Mouse (Mus musculus) megakaryocyte-erythroid progenitor cell, adult 5-6 weeks (primary cell): ENCODE results near the gene Atp5k. TPM values are rescaled to one million over a fixed set of nuclear protein-coding genes. Genes with fewer than 3 reads are reported as not detected.

ENCODE experiments used
- ATAC-seq: replicated peaks from 2 replicates; pipeline ENCODE4 v1.8.0; 2016; ENCODE audit warnings: mild to moderate bottlenecking, inconsistent platforms; ENCODE audit not compliant: severe bottlenecking, poor library complexity, low FRiP score, low TSS enrichment
- total RNA-seq, 2 experiments: library from RNA; stranded (forward) in 1 of 2; stranded (reverse) in 1 of 2; fragments of 200-1000, 215-1000 nt in 1 of 2; fragments of >200 nt in 1 of 2; fragmentation: Nextera tagmentation in 1 of 2; gene quantifications; 2 replicates each; pipeline ENCODE4 v1.2.3; 2014 to 2017

The Atp5k gene
- total RNA-seq (2014; fragmentation: Nextera tagmentation) (469 and 530 TPM in 2 replicates), total RNA-seq (2017) (315 and 364 TPM in 2 replicates)

GRCm38 (mm10) chr5:108433804-108434587 is at the start of gene Atp5k:
TSS of gene Atp5k (minus strand) at chr5:108434448.
- peak; percentile 94 for ATAC-seq

DNA sequence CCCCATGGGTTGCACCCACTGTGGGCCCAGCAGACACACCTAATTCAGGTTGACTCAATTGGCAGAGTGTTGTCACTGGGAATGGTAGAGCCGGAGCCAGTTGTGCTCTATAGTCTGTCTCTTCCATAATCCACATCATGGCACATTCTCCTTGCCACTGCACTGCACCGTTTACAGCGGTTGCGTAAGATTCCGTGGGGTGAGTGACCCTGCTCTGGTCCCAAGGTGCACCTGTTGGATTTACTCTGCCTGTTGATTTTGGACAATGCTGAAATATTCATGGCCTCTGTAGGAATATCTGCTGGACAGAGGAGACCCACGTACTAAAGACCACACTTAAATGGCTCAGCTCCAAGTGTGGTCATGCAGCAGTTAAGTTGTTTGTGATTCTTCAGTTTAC is 48.8 kb upstream of the Atp5k start:
- no peak for ATAC-seq

DNA sequence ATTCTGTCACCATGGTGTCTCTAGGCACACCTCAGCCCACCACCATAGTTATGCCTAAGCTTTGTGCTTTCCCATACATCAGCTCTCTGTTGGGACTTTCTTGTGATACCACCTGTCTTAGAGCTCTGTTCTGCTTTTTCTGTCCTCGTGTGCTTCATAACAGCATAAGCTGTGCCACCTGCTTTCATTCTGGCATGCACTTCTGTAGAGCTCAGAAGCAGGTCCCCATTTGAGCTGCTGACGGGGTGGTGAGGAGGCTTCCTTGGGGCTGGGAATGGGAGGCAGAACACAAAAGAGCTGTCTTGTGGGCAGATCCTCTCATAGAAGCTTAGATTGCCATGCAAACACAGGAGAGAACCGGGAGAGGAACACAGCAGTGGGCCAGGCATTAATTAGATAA is 41.7 kb upstream of the Atp5k start:
- ATAC-seq, result no peak

- ATAC-seq, result no peak
Measured at GRCm38 (mm10) chr5:108473737-108474136, 39.5 kb upstream of the Atp5k start.

- no peak for ATAC-seq
Measured at GRCm38 (mm10) chr5:108469617-108470016, 35.4 kb upstream of the Atp5k start.

- no peak for ATAC-seq
Measured at GRCm38 (mm10) chr5:108466647-108467046, 32.4 kb upstream of the Atp5k start.

DNA sequence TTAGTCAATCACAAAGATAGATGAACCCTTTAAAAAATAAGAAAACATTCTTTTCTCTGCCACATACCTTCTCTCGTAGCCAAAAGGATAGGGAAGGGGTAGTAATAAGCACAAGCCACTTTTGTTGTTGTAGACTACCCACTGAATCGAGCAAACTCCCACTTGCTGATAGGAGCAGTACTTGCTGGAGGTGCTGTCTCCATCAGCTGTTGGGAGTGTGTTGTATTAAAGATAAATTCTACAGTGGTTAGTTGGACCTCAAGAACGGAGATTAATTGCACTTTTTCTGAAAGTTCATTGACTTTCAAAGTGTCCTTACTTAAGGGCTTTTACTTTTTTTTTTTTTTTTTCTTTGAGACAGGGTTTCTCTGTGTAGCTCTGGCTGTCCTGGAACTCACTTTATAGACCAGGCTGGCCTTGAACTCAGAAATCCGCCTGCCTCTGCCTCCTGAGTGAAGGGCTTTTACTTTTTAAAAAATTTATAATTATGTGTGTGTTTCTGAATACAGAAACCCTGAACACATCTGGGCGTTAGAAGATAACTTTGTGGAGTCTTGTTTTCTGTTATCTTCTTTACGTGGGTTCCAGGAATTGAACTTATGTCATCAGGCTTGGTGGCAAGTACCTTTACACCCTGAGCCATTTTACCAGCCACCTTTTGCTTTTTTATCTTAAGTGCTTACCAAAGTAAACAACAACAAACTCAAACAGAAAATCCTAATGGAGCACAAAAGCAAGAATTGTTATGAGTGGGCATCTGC is 31.1 kb upstream of the Atp5k start:
- peak; percentile 62 for ATAC-seq

GRCm38 (mm10) chr5:108462446-108462845 is 28.2 kb upstream of the Atp5k start:
- no peak for ATAC-seq

- peak; percentile 87 for ATAC-seq
Measured at GRCm38 (mm10) chr5:108461082-108462065, 27.1 kb upstream of the Atp5k start, which contains the start of gene Pcgf3. TSS of gene Pcgf3 (plus strand) at chr5:108461232.

DNA sequence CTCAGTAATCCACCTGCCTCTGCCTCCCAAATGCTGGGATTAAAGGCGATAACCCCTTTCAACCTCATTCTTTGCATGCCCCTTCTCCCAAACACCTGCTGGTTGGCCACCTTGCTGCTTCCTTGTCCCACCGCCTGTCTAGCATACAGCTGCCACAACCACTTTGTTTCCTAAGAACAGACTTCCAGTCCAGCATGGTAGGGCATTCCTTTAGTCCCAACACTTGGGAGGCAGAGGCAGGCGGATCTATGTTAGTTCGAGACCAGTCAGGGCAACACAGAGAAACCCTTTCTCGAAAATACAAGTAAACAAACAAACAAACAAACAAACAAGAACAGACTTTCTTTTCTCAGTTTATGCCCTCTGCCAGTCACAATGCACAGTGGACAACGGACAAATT is 26.2 kb upstream of the Atp5k start:
- no peak for ATAC-seq

- ATAC-seq, result no peak
Measured at GRCm38 (mm10) chr5:108458706-108459105, 24.5 kb upstream of the Atp5k start.

DNA sequence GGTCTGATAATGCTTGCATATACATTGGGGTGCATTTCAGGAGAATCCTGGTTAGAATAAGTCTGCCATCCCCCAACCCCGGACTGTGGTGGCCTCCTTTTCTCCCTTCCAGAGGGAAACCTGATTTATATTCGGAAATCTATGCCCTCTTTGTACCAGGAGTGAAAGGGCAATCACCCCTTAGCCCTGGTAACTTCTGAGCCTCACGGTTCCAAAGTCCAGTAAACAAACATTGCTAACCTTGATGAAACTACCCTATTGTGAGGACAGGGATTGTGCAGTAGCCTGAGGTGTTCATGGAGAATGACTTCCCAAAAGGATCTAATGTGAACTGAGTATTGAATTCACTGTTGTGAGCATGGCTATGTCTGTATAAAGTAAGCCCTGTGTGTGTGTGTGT is 19.8 kb upstream of the Atp5k start:
- no peak for ATAC-seq

DNA sequence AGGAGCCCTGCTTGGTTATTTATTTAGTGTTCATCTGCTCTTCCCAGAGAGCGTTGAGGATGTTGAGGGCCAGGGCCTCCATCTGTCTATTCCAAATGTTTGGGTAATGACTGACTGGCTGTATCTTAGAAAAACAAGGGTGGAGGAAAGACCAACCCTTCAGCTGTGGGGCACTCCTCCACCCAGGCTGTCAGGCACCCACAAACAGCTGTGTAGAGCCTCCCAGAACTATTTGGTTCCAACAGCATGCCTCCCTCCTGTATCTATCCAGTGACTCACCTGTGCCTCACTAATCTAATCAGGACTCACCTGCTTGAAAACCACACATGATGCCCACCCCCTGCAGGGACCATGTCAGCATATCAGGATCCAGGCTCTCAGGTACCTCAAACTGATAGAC is 18.2 kb upstream of the Atp5k start:
- no peak for ATAC-seq

DNA sequence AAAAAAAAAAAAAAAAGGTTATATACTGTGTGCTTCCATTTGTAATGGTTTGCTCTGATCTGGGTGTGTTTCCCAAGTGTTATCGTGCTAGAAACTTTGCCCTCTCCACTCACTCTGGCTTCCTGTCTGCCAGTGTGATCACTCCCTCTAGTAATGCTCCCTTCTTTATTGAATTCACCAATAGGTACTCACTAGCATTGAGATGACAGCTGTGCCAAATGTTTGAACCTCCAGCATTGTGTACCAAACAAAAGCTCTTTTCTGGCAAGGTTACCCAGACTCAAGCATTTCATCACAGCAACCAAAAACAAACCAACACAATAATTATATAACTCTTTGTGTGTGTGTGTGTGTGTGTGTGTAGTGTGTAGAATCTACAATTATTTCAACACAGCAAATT is 17.4 kb upstream of the Atp5k start:
- ATAC-seq, result no peak

DNA sequence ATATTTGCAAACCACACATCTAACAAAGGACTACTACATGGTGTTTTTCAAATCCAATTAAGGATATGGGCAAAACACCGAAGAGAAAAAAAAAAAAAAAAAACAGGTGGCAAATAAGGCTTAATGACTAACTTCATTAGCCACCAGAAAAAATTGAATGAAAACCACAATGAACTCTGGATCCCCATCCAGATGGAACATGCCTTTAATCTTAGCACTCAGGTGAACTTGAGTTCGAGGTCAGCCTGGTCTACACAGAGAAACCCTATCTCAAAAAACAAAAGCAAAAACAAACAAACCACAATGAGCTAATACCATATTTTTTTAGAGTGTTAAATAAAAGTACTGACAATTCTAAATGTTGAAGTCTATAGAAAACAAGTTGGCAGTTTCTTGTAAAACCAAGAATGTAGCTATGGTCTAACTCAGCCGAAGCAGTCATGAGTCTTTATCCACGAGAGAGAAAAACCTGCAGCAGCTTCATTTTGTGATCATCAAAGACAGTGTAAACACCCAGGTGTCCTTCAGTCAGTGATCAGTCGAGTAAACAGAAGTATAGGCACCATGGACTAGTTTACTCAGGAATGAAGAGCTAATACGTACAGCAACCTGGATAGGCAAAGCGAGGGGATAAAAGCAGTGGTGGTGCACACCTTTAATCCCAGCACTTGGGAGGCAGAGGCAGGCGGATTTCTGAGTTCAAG is 16.7 kb upstream of the Atp5k start:
- no peak for ATAC-seq

- ATAC-seq, result peak; percentile 94
Measured at GRCm38 (mm10) chr5:108448785-108449668, 14.8 kb upstream of the Atp5k start, which contains the start of gene Mfsd7a. TSS of gene Mfsd7a (minus strand) at chr5:108448891.

DNA sequence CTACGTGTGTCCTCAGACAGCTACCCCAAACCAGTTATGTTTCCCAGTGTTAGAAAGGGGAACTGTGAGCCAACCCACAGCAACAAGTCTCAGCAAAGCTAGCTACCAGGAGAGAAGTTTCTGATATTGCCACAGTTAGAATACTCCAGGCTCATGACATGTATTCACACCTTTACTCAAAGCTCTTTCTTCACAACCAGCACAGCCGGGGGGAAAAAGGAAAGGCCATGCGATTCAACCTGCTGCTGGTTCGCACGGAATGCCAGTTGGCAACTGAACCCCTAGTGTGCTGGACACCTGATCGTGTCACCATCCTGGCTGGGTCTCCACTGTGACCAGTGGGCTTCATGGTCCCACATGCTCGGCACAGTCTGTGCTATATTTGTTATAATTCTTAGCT is 13.6 kb upstream of the Atp5k start:
- ATAC-seq, result no peak

- no peak for ATAC-seq
Measured at GRCm38 (mm10) chr5:108446973-108447372, 12.7 kb upstream of the Atp5k start.
